Mouse (Mus musculus) liver, postnatal 0 days (tissue): Measurements from ENCODE around the gene Foxr1.

Experiments
- CTCF ChIP-seq: sonication (generic); IDR thresholded peaks from 2 replicates; pipeline ENCODE4 v1.5.1; 2016; ENCODE audit warnings: antibody characterized with exemption, low read depth
- EP300 ChIP-seq: IDR thresholded peaks from 2 replicates; pipeline ENCODE4 v1.6.1; 2016; ENCODE audit warnings: antibody characterized with exemption, low read depth, mild to moderate bottlenecking

GRCm38 (mm10) chr9:44399114-44399794, 41.7 kb downstream of the Foxr1 start:
- TF ChIP-seq EP300 (no peak), CTCF (no peak)
